Mouse (Mus musculus): ENCODE measurements around the gene Dus4l. TPM values are rescaled to one million over a fixed set of nuclear protein-coding genes. Genes with fewer than 3 reads are reported as not detected.

The Dus4l gene
- total RNA-seq, 2 experiments from 2014 or later = 7.4 to 8.5 TPM

GRCm38 (mm10) chr12:31604894-31605293 lies 49.7 kb downstream of the Dus4l start:
- DNase-seq (ENCODE audit: low spot score) = no peak
- intact Hi-C loops (cut with DNase I) = no loop called here

- no peak for DNase-seq (ENCODE audit: low spot score)
- intact Hi-C loops (cut with DNase I) = no loop called here
These were observed 51.0 kb downstream of the Dus4l start for GRCm38 (mm10) chr12:31603586-31603985.

GRCm38 (mm10) chr12:31594296-31594695 lies 60.3 kb downstream of the Dus4l start:
- intact Hi-C loops (cut with DNase I) = no loop called here
- no peak for DNase-seq (ENCODE audit: low spot score)

GRCm38 (mm10) chr12:31592011-31592410 lies 62.6 kb downstream of the Dus4l start:
- intact Hi-C loops (cut with DNase I) = no loop called here
- DNase-seq (ENCODE audit: low spot score) = no peak

Other genes with a start within 250 kb of the Dus4l start
- gene Cbll1, start 155.2 kb downstream of the Dus4l start, total RNA-seq (2021) = 10 to 100 TPM; 10.1 to 11.1 TPM
- under 1 TPM; 0.08 to 0.13 TPM for gene Slc26a4, start 94.9 kb downstream of the Dus4l start, total RNA-seq (2021)
- 10 to 100 TPM; 30.6 to 34.5 TPM for gene Bcap29, start 20.2 kb downstream of the Dus4l start, total RNA-seq (2021)
- 10 to 100 TPM; 49.6 to 53.9 TPM for gene Cog5, start within 50 bp of the Dus4l start, total RNA-seq (2021)
- 10 to 100 TPM; 19.5 to 20.5 TPM for gene Gpr22, start 59.1 kb upstream of the Dus4l start, total RNA-seq (2021)